Mouse (Mus musculus) lung, postnatal 0 days (tissue): ENCODE data around the gene Kctd4.

Experiments used
- CTCF ChIP-seq: IDR thresholded peaks from 2 replicates; pipeline ENCODE4 v1.5.1; 2016; ENCODE audit warnings: antibody characterized with exemption, mild to moderate bottlenecking
- EP300 ChIP-seq: IDR thresholded peaks from 2 replicates; pipeline ENCODE4 v1.6.1; 2016; ENCODE audit warnings: antibody characterized with exemption, mild to moderate bottlenecking, control low read depth

DNA sequence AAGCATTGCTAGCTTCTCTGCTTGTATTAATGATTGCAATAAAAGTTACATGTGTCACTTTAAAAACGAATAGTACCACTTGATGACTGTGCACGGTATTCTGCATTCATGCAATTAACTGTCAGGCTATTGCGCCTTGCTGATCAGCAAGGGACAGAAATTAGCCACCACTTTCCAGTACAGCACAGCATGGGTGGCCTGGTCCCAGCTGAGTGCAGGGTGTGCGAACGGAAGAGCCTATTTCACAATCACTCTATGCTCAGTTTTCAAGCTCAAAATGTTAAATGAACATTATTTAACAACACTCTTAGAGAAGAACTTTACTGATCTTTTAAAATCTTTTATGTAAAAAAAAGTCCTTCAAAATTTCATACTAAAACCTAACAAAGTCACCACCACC, 9.2 kb downstream of the Kctd4 start:
- TF ChIP-seq CTCF (no peak), EP300 (no peak)
